Mouse (Mus musculus) liver, embryonic 16.5 days (tissue): Measurements from ENCODE around the gene Cers6. TPM values are rescaled to one million over a fixed set of nuclear protein-coding genes. Genes with fewer than 3 reads are reported as not detected.

Experiments used
- ATAC-seq: fragments of 200-750 bp; cut with Nextera tagmentation; 2 replicates; pipeline ENCODE4 v1.8.0; 2017; ENCODE audit warnings: low read depth, mild to moderate bottlenecking, moderate number of reproducible peaks, moderate library complexity
- H3K27ac ChIP-seq: fragments of 300-500 bp; sonication (generic); 2 replicates; pipeline ENCODE4 v1.5.1; 2014; ENCODE audit warnings: mild to moderate bottlenecking, low read length
- H3K27me3 ChIP-seq: fragments of 300-500 bp; sonication (generic); 2 replicates; pipeline ENCODE4 v1.6.1; 2014; ENCODE audit warnings: low read depth, low read length, mixed read lengths; ENCODE audit not compliant: control insufficient read depth, insufficient read depth
- H3K36me3 ChIP-seq: fragments of 300-500 bp; sonication (generic); 2 replicates; pipeline ENCODE4 v1.6.1; 2014; ENCODE audit warnings: mild to moderate bottlenecking; ENCODE audit not compliant: control insufficient read depth, insufficient read depth
- H3K4me1 ChIP-seq: fragments of 300-500 bp; sonication (generic); 2 replicates; pipeline ENCODE4 v1.6.1; 2014; ENCODE audit warnings: low read depth, low read length, mixed read lengths; ENCODE audit not compliant: control insufficient read depth
- H3K4me2 ChIP-seq: fragments of 300-500 bp; sonication (generic); 2 replicates; pipeline ENCODE4 v1.6.1; 2014; ENCODE audit warnings: low read depth, low read length, mixed read lengths
- H3K4me3 ChIP-seq: fragments of 300-500 bp; sonication (generic); 2 replicates; pipeline ENCODE4 v1.5.1; 2014; ENCODE audit warnings: low read depth, mild to moderate bottlenecking, low read length
- H3K9ac ChIP-seq: fragments of 300-500 bp; sonication (generic); 2 replicates; pipeline ENCODE4 v1.6.1; 2014; ENCODE audit warnings: low read depth, low read length
- H3K9me3 ChIP-seq: fragments of 300-500 bp; sonication (generic); replicated peaks from 2 replicates; pipeline ENCODE4 v1.6.1; 2016; ENCODE audit warnings: low read length; ENCODE audit not compliant: control insufficient read depth
- WGBS: fragments of 180-500 bp; shearing (Covaris S2); extraction: QIAGEN DNeasy Blood & Tissue Kit; methylation state at CpG from one replicate; pipeline ENCODE4 v1.1.7; 2014; ENCODE audit not compliant: insufficient replicate concordance; 5-methylcytosine and 5-hydroxymethylcytosine counted together
- polyA plus RNA-seq: library from polyadenylated mRNA; unstranded; fragments of >200 nt; fragmentation: Nextera tagmentation; extraction: Ambion mirVana; gene quantifications from 2 replicates; pipeline ENCODE4 v1.2.1, GENCODE M21; 2015

Cers6 gene
- polyA plus RNA-seq, 1 experiment from 2014 or later = 10.7 TPM

GRCm38 (mm10) chr2:69156283-69156682 is 295.0 kb downstream of the Cers6 start:
- Histone ChIP-seq H3K4me1 (no peaks in the 10 kb centered on the region), H3K4me3 (no peak overlapping the region), H3K27me3 (no peaks in the 10 kb centered on the region), H3K4me2 (no peak overlapping the region), H3K27ac (no peak overlapping the region), H3K9me3 (no peaks in the 10 kb centered on the region), H3K36me3 (no peaks in the 10 kb centered on the region), H3K9ac (no peak overlapping the region)
- ATAC-seq = no peak
- 44% methylated on average over 7 of the region's 7 CpGs for WGBS

- H3K4me1 ChIP-seq = no peaks in the 10 kb centered on the region; the same call in 1 of the 2 replicates
- no peak for ATAC-seq
Measured at GRCm38 (mm10) chr2:69158907-69159306, 297.7 kb downstream of the Cers6 start.

More at GRCm38 (mm10) chr2:69158907-69159306, 297.7 kb downstream of the Cers6 start:
- no peak overlapping the region for H3K4me2 ChIP-seq
- H3K27ac ChIP-seq = no peak overlapping the region
- no peaks in the 10 kb centered on the region for H3K27me3 ChIP-seq
- no peaks in the 10 kb centered on the region for H3K9me3 ChIP-seq
- H3K9ac ChIP-seq = no peak overlapping the region
- no peaks in the 10 kb centered on the region for H3K36me3 ChIP-seq
- H3K4me3 ChIP-seq = no peak overlapping the region

Other genes starting within 250 kb of the Cers6 start
- not detected in 2 replicates for gene 4932414N04Rik, start 205.0 kb upstream of the Cers6 start, polyA plus RNA-seq